Mouse (Mus musculus) large intestine, adult 2 months (tissue): ENCODE results near the gene Cblb. TPM values are rescaled to one million over a fixed set of nuclear protein-coding genes. Genes with fewer than 3 reads are reported as not detected.

ENCODE experiments used
- DNase-seq: peaks from one replicate; pipeline ENCODE4 v3.0.0-alpha.2; 2012; ENCODE audit warnings: low read depth, low spot score
- WGBS: fragments of 180-500 bp; shearing (Covaris S2); methylation state at CpG from one replicate; pipeline ENCODE4 v1.1.7; 2018; 5-methylcytosine and 5-hydroxymethylcytosine counted together
- polyA plus RNA-seq: library from polyadenylated mRNA; depleted of rRNA; stranded (reverse); fragments of >200 nt; gene quantifications from 2 replicates; pipeline ENCODE4 v1.2.3, GENCODE M21; 2012

Cblb gene
- polyA plus RNA-seq, 1 experiment, result 4.7 TPM

DNA sequence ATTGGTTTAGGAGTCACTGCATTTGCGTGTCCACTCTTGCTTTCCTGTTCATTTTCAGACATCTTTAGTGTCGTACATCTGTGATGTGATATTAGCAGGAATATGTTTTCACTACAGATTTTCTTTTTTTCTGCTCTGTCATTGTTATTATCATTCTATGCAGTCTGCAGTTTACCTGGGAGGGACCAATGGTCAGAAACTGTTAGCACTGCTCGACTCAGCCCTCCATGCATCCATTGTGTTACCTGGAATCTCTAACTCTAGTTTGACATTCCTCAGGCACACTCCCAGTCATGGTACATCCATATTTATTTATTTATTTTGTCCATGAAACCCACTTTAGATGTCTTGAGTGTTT, 37.5 kb downstream of the Cblb start:
- WGBS, result 94% methylated on average over 3 of the region's 3 CpGs
- no peak for DNase-seq

DNA sequence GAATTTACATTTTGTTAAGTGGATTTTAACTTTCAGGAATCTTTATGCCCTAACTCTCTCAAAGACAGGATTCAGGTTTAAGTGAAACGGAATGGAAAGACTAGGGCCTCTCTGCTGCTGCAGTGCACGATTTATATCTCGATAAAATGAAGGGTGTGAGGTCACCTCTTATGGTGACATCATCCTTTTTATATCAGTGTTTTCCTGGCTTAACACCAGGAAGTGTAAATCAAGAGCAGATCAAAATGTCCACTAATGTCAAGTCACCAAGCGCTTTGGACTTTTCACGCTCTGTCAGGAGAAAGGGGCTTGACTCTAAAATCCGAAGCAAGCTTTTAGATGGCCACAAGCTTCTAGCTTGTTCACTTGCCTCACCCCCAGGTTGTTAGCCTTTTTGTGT, 38.6 kb downstream of the Cblb start:
- no peak for DNase-seq
- 74% methylated on average over 6 of the region's 6 CpGs for WGBS

DNA sequence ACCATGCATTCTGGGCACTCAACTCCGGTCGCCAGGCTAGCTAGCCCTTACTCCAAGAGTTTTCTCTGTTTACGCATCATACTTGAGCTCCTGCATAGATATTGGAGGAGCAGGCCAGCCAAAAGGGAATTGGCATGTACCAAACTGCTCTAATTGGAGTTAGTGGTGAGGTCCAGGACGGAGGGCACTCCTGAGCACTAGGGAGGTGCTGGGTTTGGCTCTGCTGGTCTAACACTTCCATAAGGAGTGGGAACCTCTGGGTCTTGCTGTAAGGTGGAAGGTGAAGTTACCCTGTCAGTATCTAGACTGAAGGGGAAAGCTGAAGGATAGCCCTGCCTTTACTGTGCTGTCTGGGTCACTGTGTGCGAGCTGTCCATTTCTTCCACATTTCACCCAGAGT, 39.1 kb downstream of the Cblb start:
- no peak for DNase-seq
- WGBS, result 92% methylated on average over 5 of the region's 5 CpGs

DNA sequence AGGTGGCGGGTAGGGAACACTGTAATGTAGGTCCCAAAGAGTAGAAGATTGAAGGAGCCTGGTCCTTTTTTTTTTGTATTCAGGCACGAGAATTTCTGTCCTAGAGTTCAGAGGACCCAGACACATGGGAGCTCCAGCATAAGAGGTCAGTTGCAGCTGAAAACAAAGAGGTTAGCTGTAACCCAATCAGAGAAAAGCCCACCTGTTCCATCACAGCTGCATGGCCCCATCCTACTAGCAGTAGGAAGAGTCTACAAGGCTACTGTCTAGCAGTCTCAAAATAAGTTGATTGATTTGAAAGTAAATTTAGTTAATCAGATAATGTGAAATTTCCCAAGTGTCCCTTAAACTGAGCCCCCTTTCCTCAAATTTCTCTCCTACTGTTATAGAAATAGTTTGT, 40.3 kb downstream of the Cblb start:
- 88% methylated on average over 2 of the region's 2 CpGs for WGBS
- DNase-seq, result no peak

DNA sequence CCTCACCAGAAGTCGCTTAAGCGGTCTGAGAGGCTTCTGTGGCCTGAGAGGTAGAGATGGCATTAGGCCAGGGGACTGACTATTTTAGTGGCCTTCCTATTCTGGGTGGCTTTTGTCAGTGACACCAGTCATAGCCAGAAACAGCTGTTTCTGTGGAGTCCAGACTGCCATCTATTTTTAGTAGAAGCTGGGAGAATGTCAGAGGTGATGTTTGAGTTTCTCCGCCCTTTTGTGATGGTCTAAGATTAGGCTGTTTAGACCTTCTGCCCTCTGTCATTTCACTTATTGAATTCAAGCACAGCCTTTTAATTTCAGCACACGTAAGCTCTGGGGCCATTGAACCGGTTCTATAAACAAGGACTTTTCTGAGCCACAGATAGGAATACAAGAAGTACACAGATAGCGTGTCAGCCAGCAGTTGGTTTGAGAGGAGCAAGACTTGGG, 40.8 kb downstream of the Cblb start:
- no peak for DNase-seq
- 61% methylated on average over 6 of the region's 6 CpGs for WGBS

DNA sequence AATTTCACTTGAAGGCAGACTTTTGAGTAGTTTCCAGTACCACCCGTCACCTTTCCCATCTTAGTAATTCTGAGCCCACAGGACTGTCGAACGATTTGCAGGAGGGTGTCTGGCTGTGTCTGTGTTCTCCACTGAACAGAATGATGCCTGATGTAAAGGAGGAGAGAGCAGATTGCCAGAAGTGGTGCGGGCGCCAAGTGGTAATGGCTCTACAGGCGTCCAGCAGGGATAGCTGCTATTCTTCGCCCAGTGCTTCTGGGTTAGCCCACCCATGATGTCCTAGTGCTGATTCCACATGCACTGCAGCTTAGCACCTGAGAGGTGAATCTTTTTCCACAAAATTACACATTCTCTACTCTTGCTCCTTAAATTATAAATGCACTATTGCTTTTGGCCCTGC, 45.6 kb downstream of the Cblb start:
- WGBS, result 95% methylated on average over 7 of the region's 7 CpGs

DNA sequence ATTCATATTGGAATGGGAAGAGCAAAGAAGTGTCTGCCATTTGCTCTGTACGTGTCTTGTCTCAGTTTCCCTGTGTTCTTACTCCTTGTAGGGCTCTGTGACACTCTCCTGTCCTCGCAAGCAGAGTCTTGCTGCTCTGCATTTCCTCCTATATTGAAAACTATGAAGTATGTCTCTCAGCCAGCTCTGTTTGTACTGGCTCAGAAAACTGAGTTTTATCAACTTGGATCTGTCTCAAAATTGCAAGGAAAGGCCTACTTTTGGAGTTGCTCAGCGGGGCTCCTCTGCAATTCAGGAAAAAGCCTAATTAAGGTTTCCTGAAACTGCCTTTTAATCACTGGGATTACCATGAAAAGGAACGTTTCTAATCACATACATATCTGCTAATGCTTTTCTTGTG, 46.9 kb downstream of the Cblb start:
- WGBS, result 42% methylated on average over 4 of the region's 4 CpGs
- DNase-seq, result no peak

More for the DNA sequence above, 45.6 kb downstream of the Cblb start:
- DNase-seq, result no peak

DNA sequence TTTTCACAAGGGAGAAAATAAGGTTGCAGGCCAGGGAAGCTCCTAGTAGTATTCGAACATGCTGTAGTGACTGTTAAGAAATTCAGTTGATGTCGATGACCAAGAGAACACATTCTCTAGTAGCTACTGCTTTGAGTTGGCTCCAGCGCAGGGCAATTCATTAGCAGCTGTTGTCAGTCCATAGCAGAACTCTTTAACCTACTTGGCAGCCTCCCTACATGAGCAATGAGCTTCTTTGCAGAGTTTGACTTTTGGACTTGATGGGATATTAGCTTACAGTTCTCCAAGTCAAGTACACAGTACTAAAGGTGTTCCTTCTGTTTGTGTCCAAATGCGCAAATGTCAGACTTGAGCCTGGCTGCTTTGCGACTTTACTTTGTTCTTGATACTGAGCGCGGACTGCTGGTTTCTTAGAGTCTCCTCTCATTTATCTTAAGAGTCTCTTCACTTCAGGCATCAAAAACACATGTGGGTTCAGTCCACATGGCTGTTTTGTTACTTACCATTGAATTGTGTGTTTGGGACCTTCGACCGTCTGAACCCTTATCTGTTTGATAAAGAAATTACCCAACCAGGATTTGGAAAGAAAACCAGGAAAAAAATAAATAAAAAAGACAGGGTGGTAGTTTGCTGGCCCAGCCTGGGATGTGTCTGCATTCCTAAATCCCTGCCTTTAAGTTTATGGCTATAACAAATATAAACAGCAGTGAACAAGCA, 47.9 kb downstream of the Cblb start:
- WGBS, result 15% methylated on average over 9 of the region's 9 CpGs
- peak; percentile 84 for DNase-seq

DNA sequence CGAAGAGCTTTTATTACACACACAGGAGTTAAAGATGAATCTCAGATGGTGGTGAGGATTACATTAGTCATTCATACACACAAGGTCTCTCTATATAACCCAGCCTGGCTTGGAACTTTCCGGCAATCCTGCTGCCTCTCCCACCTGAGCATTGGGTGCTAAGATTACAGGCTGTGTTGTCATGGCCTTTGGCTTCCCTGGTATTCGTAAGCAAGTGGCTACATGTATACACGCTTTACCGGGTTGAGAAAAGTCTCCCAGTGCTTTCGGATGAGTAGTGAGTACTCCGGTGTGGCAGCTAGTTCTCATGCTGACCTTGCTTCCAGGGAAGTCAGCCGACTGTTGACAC, 48.4 kb downstream of the Cblb start:
- peak; percentile 56 for DNase-seq
- 24% methylated on average over 8 of the region's 8 CpGs for WGBS

DNA sequence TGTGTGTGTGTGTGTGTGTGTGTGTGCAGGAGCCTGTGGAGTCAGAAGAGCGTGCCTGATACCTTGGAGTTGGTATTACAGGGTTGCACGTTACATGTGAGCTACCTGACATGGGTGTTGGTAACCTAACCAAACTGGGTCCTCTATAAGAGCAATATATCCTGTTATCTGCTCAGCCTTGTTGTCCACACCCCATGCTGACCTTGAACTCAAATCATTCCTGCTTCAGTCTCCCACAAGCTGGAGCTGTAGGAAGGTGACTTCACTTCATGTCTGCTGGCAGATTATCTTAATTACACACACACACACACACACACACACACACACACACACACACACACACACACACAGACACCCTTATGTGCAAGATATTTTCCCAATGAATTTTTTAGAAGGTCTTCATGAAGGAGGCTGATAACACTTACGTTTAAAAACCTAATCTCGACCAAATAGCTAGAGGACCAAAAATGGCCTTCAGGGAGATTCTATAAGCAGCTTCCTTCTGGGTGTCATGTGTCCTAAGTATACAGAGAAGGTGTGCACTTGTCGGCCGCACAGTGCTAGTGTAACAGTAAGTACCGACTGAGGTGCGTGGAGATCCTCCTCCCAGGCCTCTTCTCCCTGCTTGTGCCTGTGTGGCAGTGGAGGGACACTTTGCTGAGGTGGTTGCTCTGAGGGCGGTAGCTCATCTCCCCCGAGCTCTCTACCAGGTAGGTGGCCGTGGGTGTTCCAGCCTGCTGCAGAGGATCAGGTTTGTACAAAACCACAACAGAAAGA, 49.8 kb downstream of the Cblb start:
- DNase-seq, result no peak
- WGBS, result 80% methylated on average over 11 of the region's 11 CpGs

DNA sequence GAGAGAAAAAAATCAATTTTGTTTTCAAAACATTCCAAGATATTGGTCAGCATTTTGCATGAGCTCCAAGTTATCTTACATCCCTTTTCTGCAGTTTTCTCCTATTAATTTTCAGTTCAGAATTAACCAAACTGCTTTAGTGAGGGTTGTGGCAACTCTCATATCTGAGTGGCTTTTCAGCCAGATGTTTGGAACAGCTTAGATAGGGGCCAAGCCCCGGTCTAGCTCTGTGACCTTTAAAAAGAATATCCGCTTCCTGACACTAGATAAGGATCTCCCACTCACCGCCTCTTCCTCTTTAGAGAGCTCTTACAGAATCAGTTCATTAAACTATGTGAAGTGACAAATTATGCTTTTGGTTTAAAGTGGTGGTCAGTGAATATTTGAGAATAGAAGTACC, 50.7 kb downstream of the Cblb start:
- DNase-seq, result no peak

DNA sequence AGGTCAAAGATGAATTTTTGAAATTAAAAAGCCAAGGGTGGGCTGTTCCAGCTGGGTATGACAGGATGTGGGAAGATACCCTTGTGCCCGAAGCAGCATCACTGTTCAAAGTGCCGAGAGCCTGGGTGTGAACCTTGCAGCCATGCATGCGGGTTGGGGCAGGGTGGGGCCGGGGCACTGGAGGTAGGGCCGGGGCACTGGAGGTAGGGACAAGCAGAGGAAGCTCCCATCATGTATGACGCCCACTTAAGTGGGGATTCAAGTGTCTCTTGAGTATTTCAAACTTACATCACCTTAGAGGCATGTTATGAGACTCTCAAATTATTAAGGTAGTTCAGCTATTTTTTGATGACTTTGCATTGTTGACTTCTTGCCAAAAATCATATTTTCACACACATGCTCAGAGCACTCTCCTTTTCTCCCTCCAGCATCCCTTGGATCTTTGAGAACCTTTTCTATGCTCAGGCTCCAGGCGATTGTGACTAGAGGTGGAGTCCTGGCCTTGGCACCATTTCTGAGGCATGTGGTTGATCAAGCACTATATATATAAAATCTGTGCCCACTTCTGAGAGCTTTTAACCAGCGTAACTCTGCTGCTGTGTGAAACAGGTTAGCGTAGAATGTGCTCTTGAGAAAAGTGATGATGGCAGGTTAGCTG, 55.9 kb downstream of the Cblb start:
- DNase-seq, result no peak
- WGBS, result 81% methylated on average over 9 of the region's 9 CpGs

More for the DNA sequence above, 50.7 kb downstream of the Cblb start:
- 76% methylated on average over 3 of the region's 3 CpGs for WGBS

DNA sequence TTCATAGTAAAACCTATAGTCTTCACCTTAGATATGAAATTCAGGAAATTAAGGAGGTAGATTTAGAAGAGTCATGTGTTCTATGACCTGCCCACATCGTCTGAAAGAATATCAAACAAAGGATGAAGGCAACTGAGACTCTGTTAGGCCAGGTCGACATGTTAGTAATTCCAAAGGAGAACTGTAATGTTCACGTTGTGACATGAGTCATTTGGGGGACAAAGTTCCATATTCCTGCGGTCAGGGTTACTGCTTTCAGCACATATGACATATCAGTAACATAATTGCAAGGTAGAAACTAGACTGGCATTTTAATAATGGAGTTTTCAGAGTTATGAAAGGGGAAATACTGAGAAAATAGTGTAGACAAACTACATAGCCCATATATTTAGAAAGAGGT, 58.3 kb downstream of the Cblb start:
- WGBS, result 38% methylated on average over 4 of the region's 4 CpGs
- no peak for DNase-seq

DNA sequence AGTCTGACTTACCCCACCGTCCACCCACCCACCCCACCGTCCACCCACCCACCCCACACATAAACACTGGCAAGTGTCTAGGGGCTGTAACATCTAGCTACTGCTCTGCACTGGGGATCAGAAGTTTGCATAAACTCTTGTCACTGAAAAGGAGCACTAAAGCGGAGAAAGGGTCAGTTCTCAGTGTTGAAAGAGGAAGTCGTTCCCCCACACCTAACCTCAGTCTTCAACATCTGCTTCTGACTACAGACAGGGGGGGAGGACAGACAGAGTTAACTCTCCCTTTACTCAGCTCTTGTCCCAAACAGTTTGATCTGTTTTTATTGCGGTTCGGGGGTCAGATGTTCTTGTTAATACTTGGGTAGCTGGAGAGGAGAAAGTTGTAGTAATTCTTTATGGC, 59.9 kb downstream of the Cblb start:
- WGBS, result 36% methylated on average over 6 of the region's 6 CpGs
- no peak for DNase-seq

DNA sequence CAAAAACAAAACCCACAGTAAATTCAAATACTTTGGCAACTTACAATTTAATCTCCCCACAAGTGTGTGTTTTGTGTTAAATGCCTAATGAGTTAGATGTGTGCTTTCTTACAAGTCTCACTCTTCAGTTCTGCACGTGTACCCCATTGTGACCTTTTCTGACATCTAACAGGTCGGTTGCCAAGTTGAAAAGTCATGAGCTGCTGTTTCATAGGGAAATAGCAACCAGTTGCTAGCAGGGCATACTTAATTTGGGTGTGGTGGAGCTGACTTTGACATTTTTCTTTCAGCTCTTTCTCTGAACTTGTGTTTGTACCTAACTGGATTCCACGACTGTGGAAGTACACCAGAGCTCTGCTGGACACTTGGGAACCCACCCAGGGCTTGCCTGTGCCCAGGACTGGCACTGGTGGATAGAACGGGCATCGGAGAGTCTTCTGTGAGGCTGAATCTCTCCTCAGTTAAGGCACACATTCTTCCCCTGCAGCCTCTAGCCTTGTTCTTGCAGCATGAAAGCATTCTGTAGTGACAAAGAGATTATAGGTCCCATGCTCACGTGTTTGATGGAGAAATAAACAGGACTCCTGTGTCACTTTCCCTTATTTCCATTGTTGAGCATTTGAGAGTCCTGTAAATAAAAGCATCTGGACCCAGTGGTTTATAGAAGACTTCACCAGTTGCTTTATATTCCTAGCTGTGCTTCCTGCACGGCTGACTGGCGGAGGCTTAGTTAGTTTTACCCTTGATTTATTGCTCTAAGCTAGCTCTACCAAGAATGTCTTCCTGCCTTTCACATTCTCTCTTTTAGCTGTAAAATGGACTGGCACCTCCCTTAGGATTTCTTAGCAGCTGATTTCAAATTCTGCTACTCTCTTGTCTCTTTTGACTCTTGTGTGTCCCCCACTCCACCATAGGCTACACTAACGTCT, 62.6 kb downstream of the Cblb start:
- WGBS, result 20% methylated on average over 9 of the region's 9 CpGs

DNA sequence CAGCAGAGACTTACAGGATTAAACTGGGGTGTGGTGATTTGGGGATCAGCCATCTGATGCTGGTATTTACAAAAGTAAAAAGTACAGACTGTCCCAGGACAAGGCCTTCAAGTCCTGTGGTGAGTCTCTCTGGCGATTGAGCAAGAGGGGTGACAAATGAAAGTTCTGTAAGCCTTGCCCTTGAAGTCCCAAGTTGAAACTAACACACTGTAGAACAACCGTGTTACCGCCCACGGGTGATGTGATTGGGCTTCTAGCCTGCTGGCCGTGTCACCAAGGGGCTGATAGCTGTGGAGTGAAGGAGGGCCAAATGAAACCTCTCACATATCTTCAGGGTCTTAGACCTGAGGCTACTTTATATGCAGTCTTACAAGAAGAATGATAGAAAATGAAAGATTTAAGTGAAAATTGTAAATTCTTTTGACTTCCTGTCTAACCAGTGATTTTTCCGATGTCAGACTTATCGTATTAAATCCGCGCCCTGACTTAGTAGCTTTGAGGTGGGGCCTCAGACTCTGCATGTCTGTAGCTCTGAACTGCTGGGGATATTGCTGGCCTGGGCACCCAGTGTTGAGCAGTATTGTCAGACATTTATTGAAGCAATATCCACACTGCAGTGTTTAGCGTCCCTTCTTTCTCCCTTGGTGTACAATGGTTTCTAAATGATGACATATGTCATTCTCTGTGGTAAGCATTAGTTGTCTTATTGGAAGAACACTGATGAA, 63.9 kb downstream of the Cblb start:
- WGBS, result 76% methylated on average over 10 of the region's 10 CpGs
- no peak for DNase-seq

More for the DNA sequence above, 62.6 kb downstream of the Cblb start:
- no peak for DNase-seq

DNA sequence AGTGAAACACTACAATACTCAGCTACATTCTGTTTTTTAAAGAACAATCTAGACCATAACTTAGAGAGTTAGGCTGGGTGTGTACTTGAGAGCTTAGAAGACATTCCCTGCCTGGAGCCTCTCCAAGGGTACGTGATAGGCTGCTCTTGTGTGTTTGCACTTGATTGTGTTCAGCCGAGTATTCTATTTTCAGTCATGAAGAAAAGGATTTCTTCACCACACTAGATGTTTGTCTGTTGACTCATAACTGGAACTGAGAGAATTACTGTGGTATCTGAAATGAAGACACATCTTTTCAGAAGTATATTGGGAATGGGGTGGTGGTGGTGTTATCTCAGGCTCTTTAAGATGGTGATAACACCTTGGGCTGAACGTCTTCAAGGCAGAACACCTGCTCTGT, 64.6 kb downstream of the Cblb start:
- 34% methylated on average over 3 of the region's 3 CpGs for WGBS
- no peak for DNase-seq

DNA sequence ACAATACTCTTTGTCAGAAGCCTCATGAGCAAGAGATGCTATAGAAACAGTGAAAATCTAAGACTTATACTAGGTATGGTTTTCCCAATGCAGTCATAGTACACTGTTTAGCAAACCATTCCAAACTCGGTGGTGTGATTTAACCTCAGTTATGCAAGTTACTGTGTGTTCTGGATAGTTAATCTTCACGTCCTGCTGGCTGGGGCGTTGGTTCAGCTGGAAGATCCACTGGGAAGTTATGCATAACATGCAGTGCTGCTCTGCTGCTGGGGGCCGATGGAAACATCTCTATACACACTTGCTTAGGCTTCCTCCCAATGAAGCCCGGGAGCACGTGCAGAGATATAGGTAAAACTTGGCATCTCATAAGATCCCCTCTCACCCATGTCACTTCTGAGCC, 69.4 kb downstream of the Cblb start:
- no peak for DNase-seq
- 81% methylated on average over 6 of the region's 6 CpGs for WGBS

DNA sequence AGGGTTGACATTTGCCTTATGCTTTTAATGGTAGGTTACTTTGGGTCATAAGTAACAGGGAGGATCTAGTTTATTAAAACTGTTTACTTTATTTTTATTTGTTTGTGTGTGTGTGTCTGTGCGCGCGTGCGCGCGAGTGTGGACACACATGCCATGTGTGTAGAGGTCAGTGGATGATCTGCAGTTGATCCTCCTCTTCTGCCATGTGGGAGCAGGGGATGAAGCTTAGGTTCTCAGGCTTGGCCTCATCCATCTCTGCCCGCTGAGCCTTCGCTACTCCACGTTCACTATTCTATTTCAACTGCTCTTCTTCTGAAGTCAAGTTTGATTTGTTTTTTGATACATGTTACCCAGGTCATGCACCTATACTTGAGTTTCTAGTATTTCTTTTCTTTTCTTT, 73.6 kb downstream of the Cblb start:
- 92% methylated on average over 9 of the region's 9 CpGs for WGBS
- DNase-seq, result no peak
